Mouse (Mus musculus) liver, embryonic 12.5 days (tissue): ENCODE data around the gene Chmp6. TPM values are rescaled to one million over a fixed set of nuclear protein-coding genes. Genes with fewer than 3 reads are reported as not detected.

Experiments used
- ATAC-seq: fragments of 200-750 bp; cut with Nextera tagmentation; 2 replicates; pipeline ENCODE4 v1.8.0; 2017; ENCODE audit warnings: moderate number of reproducible peaks, mild to moderate bottlenecking, moderate library complexity
- H3K27ac ChIP-seq: fragments of 300-500 bp; sonication (generic); 2 replicates; pipeline ENCODE4 v1.5.1; 2016; ENCODE audit warnings: mild to moderate bottlenecking
- H3K27me3 ChIP-seq: fragments of 300-500 bp; sonication (generic); replicated peaks from 2 replicates; pipeline ENCODE4 v1.6.1; 2016; ENCODE audit warnings: mild to moderate bottlenecking, moderate library complexity
- H3K36me3 ChIP-seq: fragments of 300-500 bp; sonication (generic); 2 replicates; pipeline ENCODE4 v1.6.1; 2016; ENCODE audit warnings: mild to moderate bottlenecking, moderate library complexity
- H3K4me1 ChIP-seq: fragments of 300-500 bp; sonication (generic); 2 replicates; pipeline ENCODE4 v1.6.1; 2016
- H3K4me2 ChIP-seq: fragments of 300-500 bp; sonication (generic); 2 replicates; pipeline ENCODE4 v1.6.1; 2016; ENCODE audit warnings: mild to moderate bottlenecking, moderate library complexity
- H3K4me3 ChIP-seq: fragments of 300-500 bp; sonication (generic); 2 replicates; pipeline ENCODE4 v1.5.1; 2016; ENCODE audit warnings: mild to moderate bottlenecking, moderate library complexity
- H3K9ac ChIP-seq: fragments of 300-500 bp; sonication (generic); 2 replicates; pipeline ENCODE4 v1.6.1; 2016; ENCODE audit warnings: mild to moderate bottlenecking, moderate library complexity
- H3K9me3 ChIP-seq: fragments of 300-500 bp; sonication (generic); replicated peaks from 2 replicates; pipeline ENCODE4 v1.6.1; 2016; ENCODE audit warnings: mild to moderate bottlenecking, moderate library complexity
- WGBS: fragments of 180-500 bp; shearing (Covaris S2); methylation state at CpG from one replicate; pipeline ENCODE4 v1.1.7; 2016; ENCODE audit not compliant: insufficient replicate concordance; 5-methylcytosine and 5-hydroxymethylcytosine counted together
- polyA plus RNA-seq: library from polyadenylated mRNA; unstranded; fragments of >200 nt; fragmentation: Nextera tagmentation; extraction: Ambion mirVana; gene quantifications from 2 replicates; pipeline ENCODE4 v1.2.1, GENCODE M21; 2016

Gene Chmp6
- polyA plus RNA-seq, 1 experiment from 2014 or later, result 48.6 TPM

DNA sequence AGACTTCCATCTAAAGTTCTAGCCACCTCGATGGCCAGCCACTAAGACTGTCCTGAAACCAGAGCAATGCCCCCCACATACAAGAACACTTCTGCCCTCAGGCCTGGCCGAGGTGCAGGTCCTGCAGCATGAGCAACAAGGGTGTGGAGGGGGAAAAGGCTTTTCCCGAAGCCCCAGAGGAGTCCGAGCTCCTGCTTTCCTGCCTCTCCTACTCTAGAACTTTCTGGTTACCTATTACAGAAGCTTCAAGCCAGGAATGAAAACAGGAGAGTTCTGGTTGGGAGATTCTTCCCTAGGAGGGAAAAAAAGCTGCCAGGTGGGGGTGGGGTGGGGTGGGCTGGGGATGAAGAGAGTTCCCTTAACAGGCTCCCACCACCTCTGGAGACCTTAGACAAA lies 26.5 kb downstream of the Chmp6 start:
- H3K4me3 ChIP-seq, result no peak overlapping the region
- WGBS, result 52% methylated on average over 4 of the region's 4 CpGs
- no peak for ATAC-seq
- H3K9me3 ChIP-seq, result no peaks in the 10 kb centered on the region
- H3K9ac ChIP-seq, result no peak overlapping the region
- peaks cover 86% of the 10 kb centered on the region for H3K4me1 ChIP-seq
- H3K4me2 ChIP-seq, result peak overlapping the region; percentile 37; the same call in 1 of the 2 replicates
- peak overlapping the region; percentile 69 for H3K27ac ChIP-seq
- peaks cover 76% of the 10 kb centered on the region for H3K27me3 ChIP-seq
- no peaks in the 10 kb centered on the region for H3K36me3 ChIP-seq

DNA sequence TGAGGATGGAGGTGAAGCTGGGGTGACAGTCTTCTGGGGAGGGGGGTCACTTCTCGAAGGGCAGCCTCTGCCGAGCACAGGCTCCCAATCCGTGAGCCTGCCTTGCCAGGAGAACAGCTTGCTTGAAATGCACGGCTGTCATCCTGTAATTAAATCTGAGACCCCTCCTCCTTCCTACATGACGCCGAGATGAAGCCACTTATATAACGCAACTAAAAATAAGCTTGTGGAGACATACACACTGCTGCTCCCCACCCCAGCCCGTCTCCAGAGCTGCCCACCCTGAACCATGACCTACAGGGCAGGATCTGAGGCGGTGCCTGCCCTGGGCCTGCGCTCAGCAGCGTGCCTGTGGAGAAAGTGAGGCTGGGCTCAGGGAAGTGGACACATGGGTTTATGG lies 26.9 kb downstream of the Chmp6 start:
- Histone ChIP-seq H3K36me3 (no peaks in the 10 kb centered on the region), H3K27ac (0 out of 2 replicates have a peak overlapping the region, but pooled peaks have one; percentile 69), H3K4me3 (no peak overlapping the region), H3K4me2 (no peak overlapping the region), H3K4me1 (peaks cover 88% of the 10 kb centered on the region), H3K27me3 (peaks cover 80% of the 10 kb centered on the region), H3K9ac (no peak overlapping the region), H3K9me3 (no peaks in the 10 kb centered on the region)
- no peak for ATAC-seq
- WGBS, result 68% methylated on average over 11 of the region's 11 CpGs

DNA sequence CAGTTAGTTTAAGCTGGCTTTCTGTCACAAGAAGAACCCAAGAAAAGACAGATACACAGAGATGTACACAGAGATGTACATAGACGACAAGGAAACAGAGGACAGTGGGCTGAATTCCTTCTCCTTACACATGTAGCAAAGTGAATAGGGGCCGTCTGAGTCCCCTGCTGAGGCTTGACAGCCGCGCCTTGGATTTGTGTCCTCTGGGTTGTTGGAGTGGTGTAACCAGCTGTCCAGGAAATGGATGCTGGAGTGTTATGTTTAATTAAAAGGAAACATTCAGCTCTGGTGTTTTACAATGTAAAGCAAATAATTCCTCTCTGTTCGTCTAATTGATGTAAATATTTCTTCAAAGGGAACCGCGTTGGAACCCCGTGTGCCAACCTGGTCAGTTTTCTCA lies 28.6 kb downstream of the Chmp6 start:
- WGBS, result 14% methylated on average over 8 of the region's 8 CpGs
- Histone ChIP-seq H3K4me3 (peak overlapping the region; percentile 68), H3K9ac (peak overlapping the region; percentile 68; the same call in 1 of the 2 replicates), H3K4me2 (peak overlapping the region; percentile 97), H3K36me3 (no peaks in the 10 kb centered on the region), H3K27ac (no peak overlapping the region), H3K4me1 (peaks cover 80% of the 10 kb centered on the region), H3K27me3 (peaks cover 80% of the 10 kb centered on the region), H3K9me3 (no peaks in the 10 kb centered on the region)
- ATAC-seq, result no peak

DNA sequence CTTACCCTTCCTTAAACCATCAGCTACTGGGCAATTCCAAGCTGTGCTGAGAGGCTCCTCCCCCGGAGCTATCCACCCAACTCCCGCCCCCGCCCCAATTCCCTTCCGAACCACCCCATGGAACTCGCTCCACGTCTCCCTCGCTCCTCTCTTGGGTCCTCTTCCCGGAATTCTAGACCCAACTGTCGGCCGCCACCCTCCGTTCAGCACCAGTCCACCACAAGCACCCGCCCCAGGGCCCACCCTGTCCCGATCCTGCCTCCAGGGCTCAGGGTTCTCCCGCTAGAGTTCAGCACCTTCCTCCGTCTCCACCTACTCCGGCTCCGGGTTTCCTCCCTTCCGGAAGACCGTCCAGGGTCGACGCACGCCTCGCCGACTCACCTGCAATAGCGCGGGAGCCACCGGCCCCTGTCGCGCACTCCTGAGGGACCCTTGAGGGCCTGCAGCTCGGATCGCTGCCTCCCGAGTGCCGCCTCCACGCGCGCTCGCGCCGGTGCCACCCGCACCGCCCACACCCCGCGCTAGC lies 29.0 kb downstream of the Chmp6 start:
- Histone ChIP-seq H3K9ac (peak overlapping the region; percentile 68), H3K4me3 (peak overlapping the region; percentile 68), H3K9me3 (no peaks in the 10 kb centered on the region), H3K4me1 (peaks cover 76% of the 10 kb centered on the region), H3K4me2 (peak overlapping the region; percentile 97), H3K27me3 (peaks cover 75% of the 10 kb centered on the region), H3K27ac (peak overlapping the region; percentile 52; the same call in 1 of the 2 replicates), H3K36me3 (no peaks in the 10 kb centered on the region)
- under 1% methylated on average over 43 of the region's 43 CpGs for WGBS
- peak; percentile 29 for ATAC-seq

DNA sequence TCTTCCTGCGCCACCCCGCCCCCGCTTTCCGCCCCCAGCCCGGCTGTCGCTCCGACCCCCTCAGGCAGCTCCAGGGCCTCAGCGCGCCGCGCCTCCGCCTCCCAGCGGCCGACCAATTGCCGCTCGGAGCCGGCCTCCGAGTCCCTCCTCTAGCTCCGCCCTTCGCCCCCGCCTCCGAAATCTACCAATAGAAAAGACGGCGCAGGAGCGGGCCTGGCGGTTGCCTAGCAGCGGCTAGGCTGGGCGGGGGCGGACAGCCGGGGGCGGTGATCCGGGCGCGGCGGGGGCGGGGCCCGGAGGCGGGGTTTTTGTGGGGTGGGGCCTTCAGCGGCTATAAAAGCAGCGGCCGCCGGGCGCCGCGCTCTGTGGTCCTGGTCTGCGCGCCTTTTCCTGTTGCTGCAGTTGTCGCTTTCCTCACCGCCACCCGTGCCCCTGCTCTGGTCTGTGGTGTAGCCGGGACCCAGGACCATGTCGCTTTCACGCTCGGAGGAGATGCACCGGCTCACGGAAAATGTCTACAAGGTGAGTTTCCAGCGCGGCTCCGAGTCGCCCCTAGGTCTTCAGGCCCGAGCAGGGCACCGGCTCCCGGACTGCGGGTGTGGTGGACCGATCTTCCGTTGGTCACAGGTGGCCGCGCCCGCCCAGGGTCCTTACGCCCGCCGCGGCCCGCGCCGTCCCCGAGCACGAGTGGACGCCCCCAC lies 29.6 kb downstream of the Chmp6 start, which contains the start of gene Baiap2:
Baiap2 (plus strand) TSS at position 37 of the 701 bp plus-strand sequence.
- WGBS, result under 1% methylated on average over 79 of the region's 79 CpGs
- Histone ChIP-seq H3K4me1 (peaks cover 73% of the 10 kb centered on the region), H3K9ac (peak within 1 kb of the TSS; percentile 73), H3K4me2 (peak within 1 kb of the TSS; percentile 97), H3K9me3 (no peaks in the 10 kb centered on the region), H3K27ac (peak within 1 kb of the TSS; percentile 53), H3K36me3 (no peaks in the 10 kb centered on the region), H3K27me3 (peaks cover 69% of the 10 kb centered on the region), H3K4me3 (peak within 1 kb of the TSS; percentile 68)
- ATAC-seq, result peak; percentile 93

DNA sequence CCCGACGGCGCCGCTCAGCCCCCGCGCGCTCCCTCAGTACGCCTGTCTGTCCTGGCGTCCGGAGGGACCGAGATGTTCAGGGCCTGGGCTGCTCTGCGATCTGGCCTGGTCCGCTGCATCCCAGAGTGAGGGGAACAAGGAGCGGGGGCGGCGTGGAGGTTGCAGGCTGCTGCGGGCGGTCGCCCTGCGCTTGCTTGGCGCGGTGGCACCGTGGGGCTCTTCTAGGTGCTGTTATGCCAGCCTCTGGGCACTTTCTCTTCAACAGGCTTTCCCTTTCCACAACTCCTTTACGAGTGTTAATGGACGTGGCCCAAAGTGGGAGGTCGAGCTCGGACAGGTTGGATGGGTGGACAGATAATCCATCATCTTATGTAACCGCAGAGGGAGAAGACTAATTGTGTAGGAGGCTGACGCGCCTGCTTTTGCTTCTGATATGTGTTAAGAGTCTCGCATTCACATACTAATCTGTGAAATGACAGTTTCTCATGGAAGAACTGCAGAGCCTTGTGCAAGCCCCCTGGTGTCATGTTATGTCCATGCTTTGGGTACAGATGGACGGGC lies 30.3 kb downstream of the Chmp6 start:
- Histone ChIP-seq H3K4me1 (peaks cover 73% of the 10 kb centered on the region), H3K36me3 (no peaks in the 10 kb centered on the region), H3K27me3 (peaks cover 63% of the 10 kb centered on the region), H3K4me2 (peak overlapping the region; percentile 97), H3K4me3 (peak overlapping the region; percentile 68), H3K9ac (peak overlapping the region; percentile 73), H3K9me3 (no peaks in the 10 kb centered on the region), H3K27ac (peak overlapping the region; percentile 53; the same call in 1 of the 2 replicates)
- ATAC-seq, result no peak
- WGBS, result 5% methylated on average over 30 of the region's 32 CpGs

DNA sequence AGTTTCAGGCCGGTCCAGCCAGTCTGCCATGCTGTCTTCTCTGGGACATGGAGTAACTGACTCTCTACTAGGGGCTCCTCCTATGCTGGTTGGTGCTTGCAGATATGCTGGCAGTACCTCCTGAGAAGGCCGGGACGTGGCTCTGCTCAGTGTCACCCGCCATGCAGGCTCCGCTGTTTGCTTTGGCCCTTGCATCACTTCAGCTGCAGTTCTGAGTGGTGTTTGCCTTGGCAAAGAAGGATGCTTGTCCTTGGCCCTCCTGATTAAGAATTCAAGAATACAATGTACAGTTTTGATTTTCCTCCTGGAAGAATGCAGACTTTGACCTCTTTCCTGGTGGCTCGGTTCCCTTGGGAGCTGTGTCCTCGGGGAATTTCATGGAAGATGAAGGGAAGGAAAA lies 32.1 kb downstream of the Chmp6 start:
- no peak overlapping the region for H3K9ac ChIP-seq
- H3K4me2 ChIP-seq, result no peak overlapping the region
- no peak for ATAC-seq
- H3K36me3 ChIP-seq, result no peaks in the 10 kb centered on the region
- peaks cover 45% of the 10 kb centered on the region for H3K27me3 ChIP-seq
- no peaks in the 10 kb centered on the region for H3K9me3 ChIP-seq
- H3K4me1 ChIP-seq, result peaks cover 57% of the 10 kb centered on the region
- no peak overlapping the region for H3K4me3 ChIP-seq
- no peak overlapping the region for H3K27ac ChIP-seq
- WGBS, result 69% methylated on average over 7 of the region's 7 CpGs

DNA sequence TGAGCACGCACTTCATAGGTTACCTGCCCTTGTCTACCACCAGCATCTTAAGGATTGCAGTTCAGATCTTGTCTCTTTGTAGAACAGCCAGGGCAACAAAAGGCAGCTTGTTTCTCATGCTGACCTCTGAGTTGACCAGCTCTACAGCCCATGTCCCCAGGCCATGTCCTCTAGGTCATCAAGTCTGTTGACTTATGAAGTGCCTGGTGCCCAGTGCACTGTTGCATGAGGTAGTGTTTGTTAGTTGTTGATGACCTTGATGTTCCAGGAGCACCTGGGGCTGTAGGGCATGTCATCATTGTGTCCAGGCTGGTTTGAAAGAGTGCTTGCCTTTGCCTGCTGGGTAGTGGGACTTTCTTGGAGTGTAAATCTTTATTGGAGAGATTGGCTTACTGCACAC lies 34.2 kb downstream of the Chmp6 start:
- no peak for ATAC-seq
- no peaks in the 10 kb centered on the region for H3K36me3 ChIP-seq
- no peak overlapping the region for H3K9ac ChIP-seq
- H3K27ac ChIP-seq, result no peak overlapping the region
- no peaks in the 10 kb centered on the region for H3K9me3 ChIP-seq
- 91% methylated on average over 1 of the region's 1 CpGs for WGBS
- H3K4me1 ChIP-seq, result peaks cover 45% of the 10 kb centered on the region
- H3K4me2 ChIP-seq, result peak overlapping the region; percentile 9; the same call in 1 of the 2 replicates
- H3K4me3 ChIP-seq, result no peak overlapping the region
- H3K27me3 ChIP-seq, result peaks cover 24% of the 10 kb centered on the region

DNA sequence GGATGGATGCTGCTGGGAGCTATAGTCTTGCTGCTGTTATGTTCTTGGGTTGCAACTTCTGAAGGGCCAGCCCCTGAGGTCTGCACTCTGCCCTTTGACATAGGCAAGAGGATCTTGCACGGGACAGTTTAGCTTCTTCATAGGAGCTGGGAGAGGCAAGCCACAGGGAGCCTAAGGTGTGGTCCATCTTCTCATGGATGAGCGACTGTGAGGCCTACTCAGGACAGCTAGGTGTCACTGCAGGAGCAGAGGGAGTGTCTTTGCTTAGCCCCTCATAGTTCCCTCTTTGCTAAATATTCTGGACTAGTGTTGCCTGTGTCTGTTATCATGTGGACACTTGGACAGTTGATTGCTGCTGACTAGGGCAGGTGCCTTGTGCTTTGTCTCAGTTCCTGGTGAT lies 34.7 kb downstream of the Chmp6 start:
- H3K9ac ChIP-seq, result no peak overlapping the region
- H3K4me1 ChIP-seq, result peaks cover 48% of the 10 kb centered on the region
- H3K4me3 ChIP-seq, result no peak overlapping the region
- H3K4me2 ChIP-seq, result peak overlapping the region; percentile 9; the same call in 1 of the 2 replicates
- H3K27me3 ChIP-seq, result peaks cover 24% of the 10 kb centered on the region
- ATAC-seq, result no peak
- no peaks in the 10 kb centered on the region for H3K36me3 ChIP-seq
- H3K9me3 ChIP-seq, result no peaks in the 10 kb centered on the region
- no peak overlapping the region for H3K27ac ChIP-seq
- 33% methylated on average over 2 of the region's 2 CpGs for WGBS

DNA sequence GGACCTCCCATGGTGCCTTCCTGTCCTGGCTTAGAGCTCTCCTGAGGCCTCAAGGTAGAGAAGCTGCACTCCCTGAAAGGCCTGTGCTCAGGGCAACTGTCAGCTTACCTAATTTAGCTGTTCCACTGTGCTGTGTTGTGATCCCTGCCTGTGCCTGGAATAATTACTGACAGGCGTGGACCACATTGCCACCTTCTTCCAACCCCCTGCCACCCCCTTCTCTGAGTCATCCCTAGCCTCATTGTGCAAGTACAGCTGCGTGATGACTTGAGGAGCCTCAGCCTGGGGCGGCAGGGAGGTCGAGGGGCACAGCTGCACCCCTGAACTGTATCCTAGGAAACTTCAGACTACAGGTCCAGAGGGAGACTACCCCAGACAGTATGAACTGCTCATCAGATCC lies 35.1 kb downstream of the Chmp6 start:
- ATAC-seq, result no peak
- Histone ChIP-seq H3K36me3 (no peaks in the 10 kb centered on the region), H3K4me1 (peaks cover 48% of the 10 kb centered on the region), H3K4me3 (no peak overlapping the region), H3K27me3 (peaks cover 21% of the 10 kb centered on the region), H3K4me2 (no peak overlapping the region), H3K27ac (no peak overlapping the region), H3K9ac (no peak overlapping the region), H3K9me3 (no peaks in the 10 kb centered on the region)
- 53% methylated on average over 4 of the region's 4 CpGs for WGBS

DNA sequence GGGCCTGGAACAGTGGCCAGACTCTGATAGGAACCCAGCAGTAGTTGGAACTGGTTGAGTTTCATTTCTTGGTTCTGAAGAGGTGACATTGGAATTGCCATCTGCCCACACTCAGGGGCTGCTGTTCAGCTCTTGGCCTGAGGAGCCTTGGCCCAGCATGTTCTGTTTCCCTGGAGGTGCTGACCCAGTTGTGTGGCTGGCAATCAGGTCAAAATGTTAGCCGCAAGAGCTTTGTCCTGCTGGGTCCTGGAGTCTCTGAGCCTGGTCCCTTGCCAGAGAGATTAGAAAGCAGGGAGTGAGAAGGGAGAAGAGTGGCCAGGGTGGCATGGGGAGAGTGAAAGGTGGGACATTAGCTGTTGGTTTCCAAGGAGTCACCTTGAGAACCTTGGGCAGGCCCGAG lies 35.6 kb downstream of the Chmp6 start:
- Histone ChIP-seq H3K36me3 (no peaks in the 10 kb centered on the region), H3K9me3 (no peaks in the 10 kb centered on the region), H3K4me2 (no peak overlapping the region), H3K27me3 (peaks cover 16% of the 10 kb centered on the region), H3K9ac (no peak overlapping the region), H3K4me1 (peaks cover 45% of the 10 kb centered on the region), H3K27ac (no peak overlapping the region), H3K4me3 (no peak overlapping the region)
- 77% methylated on average over 2 of the region's 2 CpGs for WGBS
- no peak for ATAC-seq

DNA sequence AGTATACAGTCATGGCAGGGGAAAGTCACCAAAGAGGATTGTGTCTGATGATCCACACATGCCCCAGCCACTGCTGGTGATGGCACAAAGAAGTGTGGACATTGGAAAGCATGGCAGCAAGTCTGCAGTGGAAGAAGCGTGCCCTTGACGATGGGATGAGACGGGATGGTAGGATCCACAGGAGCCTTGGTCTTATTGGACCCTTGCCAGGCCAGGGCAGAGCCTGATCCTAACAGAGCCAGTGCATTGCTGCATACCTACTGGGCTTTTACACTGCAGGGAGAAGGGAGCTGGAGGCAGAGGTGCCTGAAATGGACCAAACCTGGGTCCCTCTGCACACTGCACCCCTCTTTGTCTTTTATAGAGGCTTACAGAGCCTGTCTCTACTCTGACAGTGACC lies 37.3 kb downstream of the Chmp6 start:
- Histone ChIP-seq H3K27ac (no peak overlapping the region), H3K9ac (no peak overlapping the region), H3K27me3 (no peaks in the 10 kb centered on the region), H3K4me3 (no peak overlapping the region), H3K4me1 (peaks cover 49% of the 10 kb centered on the region), H3K9me3 (no peaks in the 10 kb centered on the region), H3K4me2 (no peak overlapping the region), H3K36me3 (no peaks in the 10 kb centered on the region)
- ATAC-seq, result no peak
- WGBS, result 91% methylated on average over 3 of the region's 3 CpGs
